Mouse (Mus musculus) WW6 (cell line): Measurements from ENCODE around the gene Trim58.
A peak's percentile ranks its signal among the peaks of the same experiment; 100 is the strongest.

ENCODE experiments used
- DNase-seq: peaks from one replicate; pipeline ENCODE4 v3.0.0-alpha.2; 2013; ENCODE audit warnings: low read depth, low spot score

The Trim58 gene

GRCm38 (mm10) chr11:58643350-58643749, 3.1 kb downstream of the Trim58 start:
- DNase-seq, result peak; percentile 49

- DNase-seq, result no peak
Observed at GRCm38 (mm10) chr11:58655151-58655550, 14.9 kb downstream of the Trim58 start.

- DNase-seq, result no peak
Observed at GRCm38 (mm10) chr11:58658596-58658995, 18.3 kb downstream of the Trim58 start, which contains the start of gene Olfr322. Gene Olfr322 (plus strand): TSS chr11:58658782.

- no peak for DNase-seq
Observed at GRCm38 (mm10) chr11:58669252-58669651, 29.0 kb downstream of the Trim58 start.

- no peak for DNase-seq
Observed at GRCm38 (mm10) chr11:58671825-58672224, 31.6 kb downstream of the Trim58 start.

DNA sequence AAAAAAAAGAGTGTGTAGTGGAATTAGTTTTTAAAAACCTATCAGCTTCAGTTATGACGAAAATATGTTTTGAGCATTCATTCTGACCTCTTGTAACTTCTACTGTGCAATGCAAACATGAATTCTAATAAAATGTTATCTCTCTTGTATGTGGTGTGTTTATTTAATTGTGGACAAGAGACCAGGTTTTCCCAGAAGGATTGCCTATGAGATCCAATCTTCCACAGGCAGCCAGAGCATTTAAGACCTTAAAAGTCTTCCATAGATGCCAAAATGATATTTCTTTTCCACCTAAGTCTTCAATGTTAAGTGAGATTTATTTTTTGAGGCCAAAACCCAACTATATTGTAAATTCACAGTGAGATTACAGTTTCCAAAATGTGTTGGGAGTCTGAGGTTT, 40.5 kb downstream of the Trim58 start, which contains the start of gene Olfr320:
Gene Olfr320, plus strand, starts transcription at position 301 of the 400 bp plus-strand sequence.
- DNase-seq, result no peak

DNA sequence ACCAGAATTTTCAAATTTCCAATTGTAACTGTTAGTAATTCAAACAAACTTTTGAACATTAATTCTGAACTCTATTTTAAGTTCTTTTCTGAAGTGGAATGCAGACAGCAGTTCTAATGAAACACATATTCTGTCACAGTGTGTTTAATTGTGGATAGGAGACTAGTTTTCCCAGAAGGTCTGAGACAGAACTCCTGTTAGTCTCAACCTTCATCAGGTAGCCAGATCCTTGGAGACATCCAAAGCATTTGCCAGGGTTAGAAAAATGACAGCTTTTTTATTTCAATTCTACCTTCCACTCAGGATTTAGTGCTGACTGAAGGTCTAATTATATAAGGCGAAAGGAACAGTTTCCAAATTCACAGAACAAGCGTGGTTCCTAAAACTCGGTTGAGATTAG, 58.6 kb downstream of the Trim58 start, which contains the start of gene Olfr319:
Gene Olfr319, plus strand, starts transcription at position 301 of the 400 bp plus-strand sequence.
- DNase-seq, result no peak
